Mouse (Mus musculus) stomach, postnatal 0 days (tissue): Measurements from ENCODE around the gene Phactr1. TPM values are rescaled to one million over a fixed set of nuclear protein-coding genes. Genes with fewer than 3 reads are reported as not detected.
A peak's percentile ranks its signal among the peaks of the same experiment; 100 is the strongest.

Source experiments
- ATAC-seq: fragments of 200-750 bp; cut with Nextera tagmentation; 2 replicates; pipeline ENCODE4 v1.8.0; 2017; ENCODE audit not compliant: low FRiP score, low TSS enrichment
- DNase-seq: peaks from one replicate; pipeline ENCODE4 v3.0.0-alpha.2; 2016; ENCODE audit warnings: low spot score
- H3K27ac ChIP-seq: fragments of 300-500 bp; sonication (generic); replicated peaks from 2 replicates; pipeline ENCODE4 v1.5.1; 2014; ENCODE audit warnings: mild to moderate bottlenecking, control low read depth
- H3K27me3 ChIP-seq: fragments of 300-500 bp; sonication (generic); 2 replicates; pipeline ENCODE4 v1.6.1; 2014; ENCODE audit warnings: low read length; ENCODE audit not compliant: control insufficient read depth, insufficient read depth
- H3K36me3 ChIP-seq: fragments of 300-500 bp; sonication (generic); 2 replicates; pipeline ENCODE4 v1.6.1; 2014; ENCODE audit warnings: low read length, mixed read lengths; ENCODE audit not compliant: control insufficient read depth, insufficient read depth
- H3K4me1 ChIP-seq: fragments of 300-500 bp; sonication (generic); replicated peaks from 2 replicates; pipeline ENCODE4 v1.6.1; 2014; ENCODE audit warnings: antibody characterized with exemption; ENCODE audit not compliant: control insufficient read depth, insufficient read depth
- H3K4me2 ChIP-seq: fragments of 300-500 bp; sonication (generic); replicated peaks from 2 replicates; pipeline ENCODE4 v1.6.1; 2014; ENCODE audit warnings: low read depth, mild to moderate bottlenecking, control low read depth, moderate library complexity
- H3K4me3 ChIP-seq: fragments of 300-500 bp; sonication (generic); 2 replicates; pipeline ENCODE4 v1.5.1; 2014; ENCODE audit warnings: low read depth, low read length, control low read depth
- H3K9ac ChIP-seq: fragments of 300-500 bp; sonication (generic); 2 replicates; pipeline ENCODE4 v1.6.1; 2014; ENCODE audit warnings: mild to moderate bottlenecking, low read length, control low read depth, mixed read lengths
- H3K9me3 ChIP-seq: fragments of 300-500 bp; sonication (generic); 2 replicates; pipeline ENCODE4 v1.6.1; 2016; ENCODE audit warnings: low read length; ENCODE audit not compliant: control insufficient read depth
- CTCF ChIP-seq: IDR thresholded peaks from 2 replicates; pipeline ENCODE4 v1.5.1; 2016; ENCODE audit warnings: antibody characterized with exemption, low read depth, mild to moderate bottlenecking, moderate library complexity
- EP300 ChIP-seq: optimal IDR thresholded peaks from 2 replicates; pipeline ENCODE3; 2016; ENCODE audit warnings: antibody characterized with exemption
- WGBS: fragments of 180-500 bp; shearing (Covaris S2); extraction: QIAGEN DNeasy Blood & Tissue Kit; methylation state at CpG from one replicate; pipeline ENCODE4 v1.1.7; 2014; 5-methylcytosine and 5-hydroxymethylcytosine counted together
- polyA plus RNA-seq: library from polyadenylated mRNA; unstranded; fragments of >200 nt; fragmentation: Nextera tagmentation; extraction: Ambion mirVana; gene quantifications from 2 replicates; pipeline ENCODE4 v1.2.1, GENCODE M21; 2015

Gene Phactr1
- polyA plus RNA-seq, 1 experiment from 2014 or later, result 5.6 TPM

- Histone ChIP-seq H3K4me2 (no peak overlapping the region), H3K9me3 (no peaks in the 10 kb centered on the region), H3K4me1 (no peaks in the 10 kb centered on the region), H3K36me3 (no peaks in the 10 kb centered on the region), H3K4me3 (no peak overlapping the region), H3K9ac (no peak overlapping the region), H3K27me3 (no peaks in the 10 kb centered on the region), H3K27ac (no peak overlapping the region)
- DNase-seq (no peak), ATAC-seq (no peak)
- TF ChIP-seq EP300 (no peak), CTCF (no peak)
- 81% methylated on average over 12 of the region's 12 CpGs for WGBS
Observed at GRCm38 (mm10) chr13:42906990-42907389, 226.6 kb downstream of the Phactr1 start.

DNA sequence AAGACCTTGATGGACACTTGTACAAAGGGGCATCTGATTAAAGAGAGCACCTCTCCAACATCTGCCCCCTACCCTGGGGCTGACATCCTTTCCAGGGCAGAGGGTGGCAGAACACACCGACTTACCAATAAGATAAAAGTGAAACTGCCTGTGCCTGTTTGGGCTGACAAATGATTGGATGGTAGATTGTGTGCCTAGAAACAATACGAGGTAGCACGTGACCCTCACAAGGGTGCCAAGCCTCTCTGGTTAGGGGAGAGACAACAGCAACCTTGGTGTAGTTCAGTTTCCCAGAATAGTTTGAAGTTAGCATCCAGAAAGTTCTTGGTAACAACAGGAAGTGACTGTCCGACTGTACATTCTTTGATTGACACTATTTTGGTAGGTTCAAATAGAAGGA is 234.7 kb downstream of the Phactr1 start:
- DNase-seq, result no peak
- no peak overlapping the region for H3K4me3 ChIP-seq
- 68% methylated on average over 4 of the region's 4 CpGs for WGBS
- ATAC-seq, result no peak
- TF ChIP-seq CTCF (no peak), EP300 (no peak)
- H3K4me2 ChIP-seq, result no peak overlapping the region
- H3K9ac ChIP-seq, result no peak overlapping the region
- no peaks in the 10 kb centered on the region for H3K27me3 ChIP-seq
- H3K27ac ChIP-seq, result no peak overlapping the region
- no peaks in the 10 kb centered on the region for H3K4me1 ChIP-seq
- H3K36me3 ChIP-seq, result no peaks in the 10 kb centered on the region
- H3K9me3 ChIP-seq, result no peaks in the 10 kb centered on the region

GRCm38 (mm10) chr13:42915851-42916193 is 235.4 kb downstream of the Phactr1 start:
- no peaks in the 10 kb centered on the region for H3K9me3 ChIP-seq
- TF ChIP-seq CTCF (no peak), EP300 (no peak)
- peak overlapping the region; percentile 60 for H3K4me3 ChIP-seq
- ATAC-seq (no peak), DNase-seq (no peak)
- no peaks in the 10 kb centered on the region for H3K36me3 ChIP-seq
- WGBS, result 32% methylated on average over 6 of the region's 6 CpGs
- H3K27ac ChIP-seq, result no peak overlapping the region
- H3K27me3 ChIP-seq, result no peaks in the 10 kb centered on the region
- H3K9ac ChIP-seq, result peak overlapping the region; percentile 59
- no peaks in the 10 kb centered on the region for H3K4me1 ChIP-seq
- peak overlapping the region; percentile 97 for H3K4me2 ChIP-seq

DNA sequence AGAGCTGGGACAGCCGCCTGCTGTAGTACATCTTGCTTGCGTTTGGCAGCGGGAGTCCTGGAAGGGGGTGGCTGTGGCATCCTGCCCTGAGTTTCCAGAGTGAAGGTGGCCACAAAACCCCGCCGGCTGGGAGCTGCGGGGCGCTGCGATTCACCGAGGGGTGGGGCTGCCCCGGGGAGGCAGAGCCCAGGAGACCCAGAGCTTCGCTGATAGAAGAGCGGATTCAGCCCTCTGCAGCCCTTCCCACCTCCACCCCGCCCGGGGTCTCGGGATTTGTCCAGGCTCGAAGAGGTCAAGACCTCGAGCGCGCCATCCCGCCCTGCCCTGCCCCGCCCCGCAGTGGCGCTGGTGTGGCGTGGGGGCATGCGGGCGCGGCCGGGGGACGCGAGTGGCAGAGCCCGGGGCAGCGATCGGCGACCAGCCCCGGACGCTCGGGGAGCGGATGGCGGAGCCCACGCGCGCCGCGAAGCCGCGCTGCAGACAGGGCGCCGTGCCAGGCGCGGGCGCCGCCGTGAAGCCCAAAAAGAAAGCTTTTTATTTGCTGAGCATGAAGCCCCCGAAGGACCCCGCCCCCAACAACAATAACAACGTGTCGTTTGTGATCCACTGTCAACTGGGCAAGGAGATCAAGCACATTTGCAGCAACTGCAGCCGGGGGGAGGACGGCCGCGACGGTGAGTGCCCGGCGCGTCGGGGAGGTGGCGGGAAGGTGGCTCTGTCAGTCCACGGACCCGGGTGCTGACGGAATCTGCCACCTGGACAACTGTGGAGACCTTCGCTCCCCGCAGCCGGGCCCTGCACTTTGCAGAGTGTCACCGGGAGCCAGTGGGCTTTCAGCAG is 236.0 kb downstream of the Phactr1 start:
- TF ChIP-seq CTCF (no peak), EP300 (no peak)
- Histone ChIP-seq H3K36me3 (no peaks in the 10 kb centered on the region), H3K4me2 (peak overlapping the region; percentile 97), H3K4me3 (peak overlapping the region; percentile 60), H3K27ac (no peak overlapping the region), H3K9ac (peak overlapping the region; percentile 59), H3K4me1 (no peaks in the 10 kb centered on the region), H3K9me3 (no peaks in the 10 kb centered on the region), H3K27me3 (no peaks in the 10 kb centered on the region)
- ATAC-seq, result 0 out of 2 replicates have a peak, but pooled peaks have one; percentile 49
- under 1% methylated on average over 68 of the region's 74 CpGs for WGBS
- peak; percentile 26 for DNase-seq

- Histone ChIP-seq H3K4me3 (no peak overlapping the region), H3K27ac (no peak overlapping the region), H3K9me3 (no peaks in the 10 kb centered on the region), H3K36me3 (no peaks in the 10 kb centered on the region), H3K27me3 (no peaks in the 10 kb centered on the region), H3K9ac (no peak overlapping the region), H3K4me2 (peak overlapping the region; percentile 97), H3K4me1 (no peaks in the 10 kb centered on the region)
- ATAC-seq (no peak), DNase-seq (no peak)
- WGBS, result 34% methylated on average over 6 of the region's 6 CpGs
- TF ChIP-seq EP300 (no peak), CTCF (no peak)
Observed at GRCm38 (mm10) chr13:42917251-42917650, 236.8 kb downstream of the Phactr1 start.

DNA sequence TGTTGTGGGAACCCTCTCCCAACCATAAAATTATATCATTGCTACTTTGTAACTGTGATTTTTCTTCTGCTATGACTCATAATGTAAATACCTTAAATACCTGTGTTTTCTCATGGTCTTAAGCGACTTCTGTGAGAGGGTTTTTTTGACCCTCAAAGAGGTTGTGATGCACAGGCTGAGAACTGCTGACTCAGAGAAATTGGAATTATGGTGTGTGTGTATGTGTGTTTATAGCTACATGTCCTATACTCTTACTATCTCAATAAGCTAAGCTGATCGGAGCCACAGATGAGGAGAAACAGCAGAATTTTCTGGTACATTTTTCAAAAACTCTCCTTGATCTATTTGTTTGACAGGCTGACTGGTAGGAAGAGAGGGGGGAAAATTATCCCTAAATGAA is 239.6 kb downstream of the Phactr1 start:
- no peak for TF ChIP-seq CTCF
- TF ChIP-seq EP300, result no peak
- Histone ChIP-seq H3K4me1 (no peaks in the 10 kb centered on the region), H3K9ac (no peak overlapping the region), H3K4me2 (no peak overlapping the region), H3K27me3 (no peaks in the 10 kb centered on the region), H3K9me3 (no peaks in the 10 kb centered on the region), H3K36me3 (no peaks in the 10 kb centered on the region), H3K4me3 (no peak overlapping the region), H3K27ac (no peak overlapping the region)
- no peak for ATAC-seq
- 66% methylated on average over 2 of the region's 2 CpGs for WGBS
- DNase-seq, result no peak
